Mouse (Mus musculus) embryonic facial prominence, embryonic 15.5 days (tissue): ENCODE data around the gene Adgrg5. TPM values are rescaled to one million over a fixed set of nuclear protein-coding genes. Genes with fewer than 3 reads are reported as not detected.

Experiments used
- ATAC-seq: fragments of 200-750 bp; cut with Nextera tagmentation; 2 replicates; pipeline ENCODE4 v1.8.0; 2017; ENCODE audit warnings: low read depth, moderate TSS enrichment; ENCODE audit not compliant: insufficient number of reproducible peaks, low FRiP score, low TSS enrichment
- H3K27ac ChIP-seq: fragments of 300-500 bp; sonication (generic); replicated peaks from 2 replicates; pipeline ENCODE4 v1.5.1; 2015; ENCODE audit warnings: mild to moderate bottlenecking, inconsistent platforms
- H3K27me3 ChIP-seq: fragments of 300-500 bp; sonication (generic); 2 replicates; pipeline ENCODE4 v1.6.1; 2015; ENCODE audit warnings: inconsistent platforms
- H3K36me3 ChIP-seq: fragments of 300-500 bp; sonication (generic); 2 replicates; pipeline ENCODE4 v1.6.1; 2015; ENCODE audit warnings: mild to moderate bottlenecking, inconsistent platforms
- H3K4me1 ChIP-seq: fragments of 300-500 bp; sonication (generic); 2 replicates; pipeline ENCODE4 v1.6.1; 2015; ENCODE audit warnings: inconsistent platforms
- H3K4me2 ChIP-seq: fragments of 300-500 bp; sonication (generic); replicated peaks from 2 replicates; pipeline ENCODE4 v1.6.1; 2015; ENCODE audit warnings: mild to moderate bottlenecking, inconsistent platforms
- H3K4me3 ChIP-seq: fragments of 300-500 bp; sonication (generic); replicated peaks from 2 replicates; pipeline ENCODE4 v1.5.1; 2015; ENCODE audit warnings: mild to moderate bottlenecking, inconsistent platforms
- H3K9ac ChIP-seq: fragments of 300-500 bp; sonication (generic); 2 replicates; pipeline ENCODE4 v1.6.1; 2015; ENCODE audit warnings: inconsistent platforms
- H3K9me3 ChIP-seq: fragments of 300-500 bp; sonication (generic); replicated peaks from 2 replicates; pipeline ENCODE4 v1.6.1; 2016; ENCODE audit warnings: inconsistent platforms
- WGBS: fragments of 180-500 bp; shearing (Covaris S2); methylation state at CpG from one replicate; pipeline ENCODE4 v1.1.7; 2015; 5-methylcytosine and 5-hydroxymethylcytosine counted together
- polyA plus RNA-seq: library from polyadenylated mRNA; unstranded; fragments of >200 nt; fragmentation: Nextera tagmentation; extraction: Ambion mirVana; gene quantifications from 2 replicates; pipeline ENCODE4 v1.2.1, GENCODE M21; 2015

The Adgrg5 gene
- polyA plus RNA-seq, 1 experiment from 2014 or later, result 0.07 TPM

DNA sequence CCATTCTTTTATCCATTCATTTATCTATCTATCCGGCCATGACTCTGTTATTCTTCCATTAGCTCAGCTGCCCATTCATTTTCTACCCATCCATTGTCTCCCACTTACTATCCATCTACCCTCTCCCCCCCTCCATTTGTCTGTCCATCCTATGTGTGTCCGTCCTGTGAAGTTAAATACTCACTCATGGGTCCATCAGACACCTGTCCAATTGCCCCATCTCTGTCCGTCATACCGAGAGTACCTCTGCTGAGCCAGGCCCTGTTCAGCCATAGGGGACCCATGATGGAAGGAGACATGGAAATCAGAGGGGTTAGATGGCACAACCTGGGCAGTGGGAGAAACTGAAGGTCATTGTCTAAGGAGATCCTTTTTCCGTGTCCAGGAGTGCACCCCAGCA, 27.0 kb downstream of the Adgrg5 start:
- no peaks in the 10 kb centered on the region for H3K4me1 ChIP-seq
- H3K36me3 ChIP-seq, result no peaks in the 10 kb centered on the region
- no peak overlapping the region for H3K27ac ChIP-seq
- no peak overlapping the region for H3K4me2 ChIP-seq
- H3K27me3 ChIP-seq, result no peaks in the 10 kb centered on the region
- H3K9me3 ChIP-seq, result no peaks in the 10 kb centered on the region
- ATAC-seq, result no peak
- H3K9ac ChIP-seq, result no peak overlapping the region
- 76% methylated on average over 5 of the region's 5 CpGs for WGBS
- no peak overlapping the region for H3K4me3 ChIP-seq

DNA sequence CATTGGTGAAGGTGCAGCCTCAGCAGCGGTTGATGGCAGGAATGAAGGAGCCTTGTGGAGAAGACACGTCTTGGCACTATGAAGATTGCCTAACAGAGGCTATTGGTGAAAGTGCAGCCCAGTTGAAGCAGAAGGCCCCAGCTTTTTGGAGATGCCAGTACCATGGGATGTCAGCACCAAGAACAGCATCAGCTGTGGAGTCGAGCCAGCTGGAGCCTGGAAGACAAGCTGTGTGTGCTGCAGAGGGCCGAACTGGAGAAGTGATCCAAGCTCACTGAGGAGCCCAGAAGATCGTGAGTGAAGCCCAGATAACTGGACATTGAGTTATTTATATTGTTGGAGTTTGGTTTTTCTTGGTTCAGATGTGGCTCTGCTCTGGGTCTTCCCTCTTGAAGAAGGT, 28.6 kb downstream of the Adgrg5 start:
- WGBS, result 69% methylated on average over 5 of the region's 5 CpGs
- H3K27me3 ChIP-seq, result no peaks in the 10 kb centered on the region
- H3K4me2 ChIP-seq, result no peak overlapping the region
- H3K4me1 ChIP-seq, result no peaks in the 10 kb centered on the region
- no peak for ATAC-seq
- H3K27ac ChIP-seq, result no peak overlapping the region
- H3K36me3 ChIP-seq, result no peaks in the 10 kb centered on the region
- no peak overlapping the region for H3K9ac ChIP-seq
- no peaks in the 10 kb centered on the region for H3K9me3 ChIP-seq
- H3K4me3 ChIP-seq, result no peak overlapping the region

DNA sequence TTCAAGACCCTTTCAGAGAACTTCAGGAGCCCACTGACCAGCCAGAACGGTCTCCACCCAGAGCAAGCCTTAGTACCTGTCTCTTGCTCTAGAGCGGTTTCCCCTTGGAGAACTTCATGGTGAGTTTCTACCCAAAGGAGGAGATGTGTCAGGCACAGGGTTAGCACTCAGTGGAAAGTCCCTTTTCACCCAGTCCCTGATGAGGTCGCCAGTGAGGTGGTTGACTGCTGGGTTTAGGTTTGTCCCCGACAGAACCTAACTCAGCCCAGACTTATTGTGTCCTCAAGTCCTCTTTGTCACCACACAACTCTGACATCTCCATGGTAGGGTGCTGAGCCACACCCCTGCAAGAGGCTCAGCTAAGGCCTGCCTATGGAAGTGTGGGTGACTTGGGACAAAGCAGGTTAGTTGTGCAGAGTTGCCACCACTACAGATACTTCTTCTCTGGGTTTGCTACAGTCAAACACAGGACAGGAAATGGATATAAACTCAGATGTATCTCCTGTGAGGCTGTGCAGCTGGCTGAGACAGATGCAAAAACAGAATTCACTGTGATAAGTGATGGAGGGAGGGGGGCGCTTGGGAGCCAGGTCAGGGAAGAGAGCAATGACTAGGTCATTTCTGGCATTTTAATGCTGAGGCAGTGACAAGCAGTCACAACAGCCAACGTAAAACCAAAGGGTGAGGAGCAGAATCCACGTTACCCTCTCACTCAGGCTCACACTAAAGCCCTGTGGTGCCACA, 30.3 kb downstream of the Adgrg5 start:
- no peaks in the 10 kb centered on the region for H3K4me1 ChIP-seq

DNA sequence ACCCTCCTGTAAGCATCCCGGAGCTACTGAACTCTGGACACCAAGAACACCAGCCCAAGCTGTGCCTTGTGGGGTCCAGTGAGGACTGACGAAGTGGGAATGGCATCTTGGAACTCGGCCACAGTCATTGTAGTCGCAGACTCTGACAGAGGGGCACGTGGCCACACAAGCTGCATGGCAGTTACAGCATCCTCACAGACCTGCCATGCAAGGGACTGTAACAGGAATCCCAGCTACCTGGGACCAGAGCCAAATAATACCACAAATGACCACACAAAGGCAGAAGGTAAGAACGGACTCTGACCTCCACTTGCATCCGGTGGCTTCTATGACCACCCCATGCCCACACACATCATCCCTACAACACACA, 30.9 kb downstream of the Adgrg5 start:
- H3K9me3 ChIP-seq, result no peaks in the 10 kb centered on the region
- no peaks in the 10 kb centered on the region for H3K4me1 ChIP-seq
- ATAC-seq, result no peak
- H3K4me2 ChIP-seq, result no peak overlapping the region
- WGBS, result 77% methylated on average over 7 of the region's 7 CpGs
- H3K4me3 ChIP-seq, result no peak overlapping the region
- no peak overlapping the region for H3K9ac ChIP-seq
- H3K27me3 ChIP-seq, result no peaks in the 10 kb centered on the region
- H3K27ac ChIP-seq, result no peak overlapping the region
- H3K36me3 ChIP-seq, result no peaks in the 10 kb centered on the region

More for the DNA sequence above, 30.3 kb downstream of the Adgrg5 start:
- H3K27ac ChIP-seq, result no peak overlapping the region
- no peaks in the 10 kb centered on the region for H3K9me3 ChIP-seq
- no peak overlapping the region for H3K4me3 ChIP-seq
- no peak overlapping the region for H3K9ac ChIP-seq
- no peak for ATAC-seq
- WGBS, result 67% methylated on average over 7 of the region's 7 CpGs
- H3K27me3 ChIP-seq, result no peaks in the 10 kb centered on the region
- H3K4me2 ChIP-seq, result no peak overlapping the region
- H3K36me3 ChIP-seq, result no peaks in the 10 kb centered on the region

DNA sequence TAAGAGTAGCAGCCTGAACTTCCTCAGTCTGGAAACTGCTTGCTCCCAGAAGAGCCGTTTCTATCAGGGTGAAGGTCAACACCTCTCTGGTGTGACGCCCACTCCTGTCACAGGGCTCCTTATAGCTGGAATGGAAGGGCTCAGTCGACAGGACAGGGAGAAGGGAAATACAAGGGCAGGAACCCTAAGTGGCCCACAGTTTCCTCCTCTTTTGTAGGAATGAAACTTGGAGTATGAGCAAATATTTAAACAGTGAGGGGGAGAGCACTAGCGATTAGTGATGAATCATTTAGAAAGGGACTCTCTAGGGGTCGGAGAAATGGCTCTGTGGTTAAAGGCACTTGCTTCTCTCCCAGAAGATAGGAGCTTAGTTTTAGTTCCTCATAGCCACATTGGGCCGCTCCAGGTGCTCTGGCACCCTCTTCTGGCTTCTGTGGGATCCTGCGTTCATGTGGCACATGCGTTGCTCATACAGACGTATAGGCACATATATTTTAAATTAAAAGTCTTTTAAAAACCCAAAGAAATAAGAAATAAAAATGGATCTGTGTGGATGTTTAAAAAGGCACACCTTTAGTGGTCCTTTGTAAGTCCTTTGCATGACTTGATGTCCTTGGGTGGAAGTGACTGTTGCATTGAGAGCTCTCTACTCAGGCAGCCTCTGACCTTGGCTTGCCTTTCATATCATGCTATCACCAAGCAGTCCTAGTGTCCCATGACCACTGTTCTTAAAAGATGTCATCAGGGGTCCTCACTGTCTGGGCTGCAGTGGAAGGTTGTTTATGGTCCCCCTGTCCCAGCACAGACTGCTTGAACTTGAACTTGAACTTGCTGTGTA, 31.6 kb downstream of the Adgrg5 start:
- WGBS, result 41% methylated on average over 9 of the region's 9 CpGs
- H3K9me3 ChIP-seq, result no peaks in the 10 kb centered on the region
- no peak overlapping the region for H3K4me2 ChIP-seq
- H3K36me3 ChIP-seq, result no peaks in the 10 kb centered on the region
- no peak for ATAC-seq
- no peaks in the 10 kb centered on the region for H3K4me1 ChIP-seq
- H3K27me3 ChIP-seq, result no peaks in the 10 kb centered on the region
- no peak overlapping the region for H3K27ac ChIP-seq
- no peak overlapping the region for H3K4me3 ChIP-seq
- H3K9ac ChIP-seq, result no peak overlapping the region

DNA sequence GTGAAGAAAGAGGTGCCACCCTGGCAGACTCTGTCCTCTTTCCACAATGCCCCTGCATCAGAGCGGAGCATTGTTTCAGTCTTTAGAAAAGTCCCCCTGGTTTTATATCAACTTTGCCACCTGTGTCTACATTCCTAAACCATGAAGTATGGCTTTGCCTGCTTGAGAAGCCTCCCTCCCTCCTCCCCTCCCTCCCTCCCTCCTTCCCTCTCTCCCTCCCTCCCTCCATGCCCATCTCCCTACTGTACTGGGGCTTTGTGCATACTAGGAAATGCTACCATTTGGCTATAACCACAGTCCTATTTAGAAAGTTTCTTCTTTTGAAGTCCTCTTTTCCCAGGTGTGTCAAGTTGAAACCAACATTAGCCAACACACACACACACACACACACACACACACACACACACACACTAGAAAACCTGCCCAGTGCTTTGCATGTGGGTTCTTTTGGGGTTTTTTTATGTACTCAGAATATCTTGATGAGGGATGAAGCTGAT, 32.6 kb downstream of the Adgrg5 start:
- ATAC-seq, result no peak
- no peak overlapping the region for H3K4me3 ChIP-seq
- 88% methylated on average over 1 of the region's 1 CpGs for WGBS
- H3K9me3 ChIP-seq, result no peaks in the 10 kb centered on the region
- H3K27ac ChIP-seq, result no peak overlapping the region
- H3K4me1 ChIP-seq, result no peaks in the 10 kb centered on the region
- H3K4me2 ChIP-seq, result no peak overlapping the region
- no peak overlapping the region for H3K9ac ChIP-seq
- no peaks in the 10 kb centered on the region for H3K36me3 ChIP-seq
- H3K27me3 ChIP-seq, result no peaks in the 10 kb centered on the region

DNA sequence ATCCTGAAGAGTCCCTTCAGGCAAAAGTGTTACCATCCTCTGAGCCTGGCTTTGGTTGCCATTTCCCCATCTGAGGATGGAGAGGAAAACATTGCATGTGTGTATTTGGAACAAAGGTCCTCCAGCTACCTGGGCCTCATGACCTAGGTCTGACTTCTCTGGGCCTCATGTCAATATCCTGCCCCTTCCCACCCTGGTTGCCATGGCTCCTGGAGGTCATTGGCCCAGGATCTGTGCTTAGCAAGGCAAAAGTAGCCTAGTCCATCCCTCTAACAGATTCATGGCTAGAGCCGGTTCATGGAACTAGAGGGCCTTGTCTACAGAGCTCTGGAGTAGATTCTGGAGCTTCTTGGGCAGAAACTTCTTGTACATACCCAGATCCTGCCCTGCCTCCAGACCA, 38.7 kb downstream of the Adgrg5 start:
- H3K4me1 ChIP-seq, result no peaks in the 10 kb centered on the region
- no peaks in the 10 kb centered on the region for H3K27me3 ChIP-seq
- H3K27ac ChIP-seq, result no peak overlapping the region
- no peaks in the 10 kb centered on the region for H3K9me3 ChIP-seq
- H3K36me3 ChIP-seq, result no peaks in the 10 kb centered on the region
- no peak overlapping the region for H3K4me2 ChIP-seq
- WGBS, result 65% methylated on average over 1 of the region's 1 CpGs
- no peak for ATAC-seq
- no peak overlapping the region for H3K4me3 ChIP-seq
- no peak overlapping the region for H3K9ac ChIP-seq

DNA sequence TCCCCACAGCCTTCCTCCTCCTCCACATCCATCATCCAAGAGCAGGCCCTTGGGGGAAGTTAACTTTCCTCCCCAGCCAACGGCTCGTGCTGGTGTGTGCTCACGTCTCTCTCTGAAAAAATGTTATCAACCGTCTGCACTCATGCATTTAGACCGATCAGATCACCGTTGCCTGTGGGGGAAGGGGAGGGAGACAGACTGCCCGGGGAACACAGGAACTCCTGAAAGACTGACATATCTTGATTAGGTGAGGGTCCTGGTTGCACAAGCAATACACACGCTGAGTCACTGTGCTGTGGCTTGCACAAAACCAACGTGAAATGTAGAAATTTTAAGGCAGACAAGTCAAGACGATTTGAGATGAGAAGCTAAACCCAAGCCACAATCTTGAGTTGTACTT, 41.3 kb downstream of the Adgrg5 start:
- whole genome bisulfite sequencing, result 41% methylated on average over 10 of the region's 10 CpGs
- H3K9ac ChIP-seq, result no peak overlapping the region

DNA sequence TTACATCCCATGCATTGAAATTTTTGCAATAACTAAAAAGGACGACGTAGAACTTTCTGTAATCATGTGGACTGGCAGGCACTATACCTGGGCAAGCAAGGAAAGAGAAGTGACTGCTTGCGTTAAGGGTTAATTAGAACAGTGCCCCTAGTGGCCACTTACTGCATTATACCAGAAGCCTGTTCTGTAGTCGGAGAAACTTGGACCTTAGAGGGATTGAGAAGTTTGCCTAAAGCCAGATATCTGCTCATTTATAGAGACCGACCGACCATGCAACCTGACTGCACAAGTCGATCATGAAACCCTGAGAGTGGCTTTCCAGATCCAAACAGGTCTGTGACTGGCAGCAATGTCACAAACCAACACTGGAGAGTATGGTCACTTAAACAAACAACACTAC, 43.1 kb downstream of the Adgrg5 start:
- no peaks in the 10 kb centered on the region for H3K36me3 ChIP-seq
- no peaks in the 10 kb centered on the region for H3K27me3 ChIP-seq
- no peak overlapping the region for H3K27ac ChIP-seq
- no peak overlapping the region for H3K4me3 ChIP-seq
- no peak overlapping the region for H3K9ac ChIP-seq
- no peak for ATAC-seq
- H3K4me1 ChIP-seq, result no peaks in the 10 kb centered on the region
- no peak overlapping the region for H3K4me2 ChIP-seq
- no peaks in the 10 kb centered on the region for H3K9me3 ChIP-seq
- WGBS, result 23% methylated on average over 7 of the region's 7 CpGs

More for the DNA sequence above, 41.3 kb downstream of the Adgrg5 start:
- no peak overlapping the region for H3K4me3 ChIP-seq
- no peaks in the 10 kb centered on the region for H3K4me1 ChIP-seq
- H3K36me3 ChIP-seq, result no peaks in the 10 kb centered on the region
- no peak overlapping the region for H3K27ac ChIP-seq
- H3K4me2 ChIP-seq, result no peak overlapping the region
- H3K27me3 ChIP-seq, result no peaks in the 10 kb centered on the region
- ATAC-seq, result no peak
- no peaks in the 10 kb centered on the region for H3K9me3 ChIP-seq

DNA sequence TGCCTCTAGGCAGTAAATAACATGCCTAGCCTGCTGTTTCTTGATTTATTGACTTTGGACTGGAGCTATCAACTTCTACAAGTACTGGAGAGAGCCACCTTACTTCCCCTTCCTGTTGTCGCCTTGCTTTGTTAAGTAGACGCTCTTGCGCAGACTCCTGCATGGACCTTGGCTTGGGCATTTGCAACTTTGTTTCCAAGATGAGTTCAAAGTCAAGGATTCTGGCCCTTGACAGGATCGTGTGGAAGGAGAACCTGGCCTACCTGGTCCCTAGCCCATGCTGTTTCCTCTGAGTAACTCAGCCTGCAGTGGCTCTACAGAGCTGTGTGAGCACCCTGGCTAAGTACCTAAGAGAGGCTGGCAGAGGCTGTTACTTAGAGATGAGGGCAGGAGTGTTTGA, 43.6 kb downstream of the Adgrg5 start:
- Histone ChIP-seq H3K4me1 (no peaks in the 10 kb centered on the region), H3K9me3 (no peaks in the 10 kb centered on the region), H3K36me3 (no peaks in the 10 kb centered on the region), H3K27me3 (no peaks in the 10 kb centered on the region), H3K4me2 (no peak overlapping the region), H3K9ac (no peak overlapping the region), H3K27ac (no peak overlapping the region), H3K4me3 (no peak overlapping the region)
- WGBS, result 74% methylated on average over 4 of the region's 4 CpGs
- ATAC-seq, result no peak

DNA sequence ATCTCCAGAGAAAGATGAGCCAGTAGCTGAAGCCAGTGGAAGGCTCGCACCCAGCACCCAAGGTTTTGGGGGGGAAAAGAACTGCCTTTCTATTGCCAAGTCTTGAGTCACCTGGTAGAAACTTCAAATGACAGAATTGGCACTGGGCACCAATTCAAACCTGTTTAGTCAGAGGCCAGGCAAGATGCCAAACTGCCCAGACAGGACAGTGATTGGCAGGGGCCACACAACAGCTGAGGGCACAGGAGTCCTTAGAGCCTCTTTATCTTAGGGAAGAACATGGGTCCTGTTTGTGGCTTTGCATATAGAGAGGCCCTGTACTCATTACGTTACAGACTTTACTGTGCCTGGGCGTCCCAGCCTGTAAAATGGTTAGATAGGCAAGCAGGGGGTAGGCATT, 44.1 kb downstream of the Adgrg5 start:
- Histone ChIP-seq H3K4me2 (no peak overlapping the region), H3K4me1 (no peaks in the 10 kb centered on the region), H3K9me3 (no peaks in the 10 kb centered on the region), H3K27ac (no peak overlapping the region), H3K36me3 (no peaks in the 10 kb centered on the region), H3K9ac (no peak overlapping the region), H3K4me3 (no peak overlapping the region), H3K27me3 (no peaks in the 10 kb centered on the region)
- no peak for ATAC-seq
- WGBS, result 69% methylated on average over 3 of the region's 3 CpGs
